Mouse (Mus musculus): ENCODE measurements around the gene Pacsin1.
A peak's percentile ranks its signal among the peaks of the same experiment; 100 is the strongest.

The Pacsin1 gene

GRCm38 (mm10) chr17:27678924-27679813, 23.9 kb downstream of the Pacsin1 start:
- no peak for DNase-seq

GRCm38 (mm10) chr17:27684886-27685549, 29.7 kb downstream of the Pacsin1 start:
- DNase-seq = no peak

DNA sequence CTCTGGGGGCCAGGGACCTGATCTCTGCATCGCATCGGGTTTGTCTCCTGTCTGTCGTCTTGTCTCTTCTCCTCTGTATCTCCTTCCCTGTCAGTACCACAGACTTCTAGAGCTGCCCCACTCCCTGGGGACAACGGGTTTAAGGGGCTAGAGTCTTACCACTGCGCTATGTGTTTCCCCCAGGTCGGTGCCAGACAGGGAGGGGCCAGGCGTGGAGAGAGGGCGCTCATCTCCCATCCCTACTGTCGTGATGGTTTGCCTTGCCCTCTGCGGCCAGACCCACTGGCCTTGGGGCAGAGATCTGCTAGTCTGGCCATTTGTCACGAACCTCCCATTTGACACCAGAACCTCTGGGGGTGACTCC, 30.2 kb downstream of the Pacsin1 start:
- DNase-seq = no peak

DNA sequence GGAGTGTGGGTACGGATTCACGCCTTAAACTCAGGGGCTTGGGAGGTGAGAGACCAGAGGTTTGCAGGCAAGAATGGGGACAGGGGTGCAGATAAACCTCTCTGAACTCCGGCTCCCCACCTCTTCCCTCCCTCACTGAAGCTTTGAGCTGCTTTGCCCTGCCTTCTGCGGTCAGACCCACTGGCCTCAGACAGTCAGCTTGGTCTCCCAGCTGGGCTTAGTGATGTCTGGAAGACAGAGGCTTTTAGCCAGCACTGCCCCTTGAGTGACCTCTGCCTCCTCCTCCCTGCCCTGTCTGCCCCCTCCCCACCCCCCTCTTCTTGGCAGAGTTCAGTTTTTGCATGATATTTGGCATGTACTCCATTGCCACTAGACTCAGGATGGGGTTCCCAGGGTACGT, 31.1 kb downstream of the Pacsin1 start:
- no peak for DNase-seq

GRCm38 (mm10) chr17:27690993-27691693, 35.8 kb downstream of the Pacsin1 start:
- no peak for DNase-seq

- DNase-seq = no peak
Observed at GRCm38 (mm10) chr17:27699641-27700244, 44.4 kb downstream of the Pacsin1 start.

- DNase-seq = no peak
Observed at GRCm38 (mm10) chr17:27700812-27701211, 45.5 kb downstream of the Pacsin1 start.

GRCm38 (mm10) chr17:27701856-27702255, 46.5 kb downstream of the Pacsin1 start:
- DNase-seq = no peak

DNA sequence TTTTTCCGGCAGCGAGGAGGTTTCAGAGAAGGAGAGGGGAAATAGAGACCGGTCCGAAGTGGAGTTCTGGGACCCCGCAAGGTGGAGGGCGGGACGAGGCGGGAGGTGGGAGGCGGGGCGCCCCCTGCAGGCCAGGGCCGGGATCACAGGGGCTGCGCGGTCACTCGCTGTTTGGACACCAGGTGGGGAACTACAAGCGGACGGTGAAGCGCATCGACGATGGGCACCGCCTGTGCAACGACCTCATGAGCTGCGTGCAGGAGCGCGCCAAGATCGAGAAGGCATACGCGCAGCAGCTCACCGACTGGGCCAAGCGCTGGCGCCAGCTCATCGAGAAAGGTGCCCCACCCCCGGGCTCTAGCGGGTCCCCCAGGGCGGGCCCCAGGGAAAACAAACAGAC, 47.2 kb downstream of the Pacsin1 start:
- DNase-seq = no peak

- no peak for DNase-seq
Observed at GRCm38 (mm10) chr17:27703961-27704621, 48.8 kb downstream of the Pacsin1 start.

DNA sequence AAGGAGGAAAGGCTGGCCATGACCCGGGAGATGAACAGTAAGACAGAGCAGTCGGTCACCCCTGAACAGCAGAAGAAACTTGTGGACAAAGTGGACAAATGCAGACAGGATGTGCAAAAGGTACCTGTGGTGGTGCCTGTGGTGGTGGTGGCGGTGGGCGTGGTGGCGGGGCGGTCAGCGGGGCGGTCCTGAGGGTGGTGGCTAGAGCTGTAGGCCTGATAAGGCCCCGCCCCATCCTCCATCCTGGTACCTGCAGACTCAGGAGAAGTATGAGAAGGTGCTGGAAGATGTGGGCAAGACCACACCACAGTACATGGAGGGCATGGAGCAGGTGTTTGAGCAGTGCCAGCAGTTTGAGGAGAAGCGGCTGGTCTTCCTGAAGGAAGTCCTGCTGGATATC, 50.4 kb downstream of the Pacsin1 start:
- DNase-seq = no peak

- DNase-seq = peak; percentile 94
Observed at GRCm38 (mm10) chr17:27707954-27708661, 52.8 kb downstream of the Pacsin1 start.

DNA sequence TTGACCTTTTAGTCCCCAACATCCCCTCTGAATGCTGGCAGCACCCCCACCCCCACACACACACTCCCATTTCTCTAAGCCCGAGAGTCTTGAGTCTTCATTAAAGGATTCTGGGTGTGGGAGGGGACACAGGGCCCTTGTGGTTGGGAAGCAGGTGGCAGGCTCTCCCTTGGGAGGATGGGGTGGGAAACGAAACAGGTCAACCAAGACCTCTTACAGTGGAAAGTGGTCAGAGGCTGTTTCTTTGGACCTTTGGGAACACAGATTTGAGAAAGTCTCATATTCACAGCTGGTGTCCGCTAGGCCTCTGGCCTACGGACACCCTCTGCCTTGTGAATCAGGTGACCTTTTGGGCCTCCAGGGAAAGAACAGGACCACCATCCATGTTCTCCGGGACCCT, 54.3 kb downstream of the Pacsin1 start:
- no peak for DNase-seq

- DNase-seq = no peak
Observed at GRCm38 (mm10) chr17:27712832-27713231, 57.5 kb downstream of the Pacsin1 start.

DNA sequence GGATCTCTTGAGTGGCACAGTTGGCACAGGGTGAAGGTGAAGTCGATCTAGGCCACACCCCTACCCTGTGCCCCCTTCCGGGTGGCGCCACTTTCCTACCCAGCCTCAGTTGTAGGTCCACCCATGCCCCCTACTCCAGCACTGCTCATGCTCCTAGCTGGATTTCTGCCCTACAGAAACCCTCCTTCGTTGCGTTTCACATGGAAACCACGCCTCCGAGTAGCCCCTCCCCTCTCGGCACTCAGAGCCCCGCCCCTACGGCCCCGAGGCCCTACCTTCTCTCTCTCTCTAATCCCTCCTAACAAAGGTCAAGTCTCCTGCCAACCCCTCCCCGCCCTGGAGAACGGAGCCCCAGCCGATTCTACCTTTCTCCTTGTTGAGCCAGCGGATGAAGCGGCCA, 61.5 kb downstream of the Pacsin1 start:
- no peak for DNase-seq

DNA sequence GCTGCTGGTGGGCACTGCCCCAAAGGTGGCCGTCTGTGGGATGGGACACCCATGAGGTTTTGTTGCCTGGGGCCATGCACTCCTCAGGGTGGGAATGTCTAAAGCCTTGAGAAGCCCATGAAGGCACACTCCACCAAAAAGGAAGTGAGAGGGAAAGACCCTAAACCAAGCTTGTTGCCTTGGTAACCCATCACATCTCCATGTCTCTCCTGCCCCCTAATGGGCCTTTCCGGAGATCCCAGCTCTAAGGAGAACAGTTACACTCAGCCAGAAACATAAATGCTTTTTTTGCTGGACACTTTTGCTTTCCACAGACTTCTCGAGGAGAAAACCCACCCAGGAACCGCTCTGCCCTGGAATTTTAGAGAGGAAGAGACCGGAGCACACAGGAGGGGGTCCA, 62.9 kb downstream of the Pacsin1 start:
- no peak for DNase-seq

- DNase-seq = peak; percentile 77
Observed at GRCm38 (mm10) chr17:27719663-27720062, 64.4 kb downstream of the Pacsin1 start.

GRCm38 (mm10) chr17:27720326-27720725, 65.0 kb downstream of the Pacsin1 start:
- DNase-seq = no peak

DNA sequence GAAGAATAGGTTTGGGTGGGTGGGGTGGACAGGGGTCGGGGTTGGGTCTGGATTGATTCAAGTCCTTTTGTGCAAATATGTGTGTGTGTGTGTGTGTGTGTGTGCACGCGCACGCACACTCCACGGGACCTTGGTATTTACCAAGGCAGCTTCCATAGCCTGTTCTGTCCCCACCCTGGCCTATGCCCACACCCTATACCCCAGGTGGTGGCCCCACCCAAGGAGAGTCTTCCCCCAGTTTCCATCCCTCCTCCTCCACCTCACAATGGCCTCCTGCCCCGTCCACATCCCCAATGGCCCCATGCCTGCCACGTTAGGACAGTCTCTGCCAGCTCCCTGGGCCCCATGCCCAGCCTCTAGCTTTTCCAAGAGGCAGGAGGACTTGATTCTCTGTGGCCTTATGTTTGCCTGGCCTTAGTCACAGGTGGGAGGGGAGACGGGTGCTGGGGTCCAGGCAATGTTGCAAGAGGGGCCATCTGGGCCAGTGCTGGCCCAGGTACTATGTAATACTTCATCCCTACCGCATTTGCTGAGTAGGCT, 65.9 kb downstream of the Pacsin1 start:
- DNase-seq = no peak

DNA sequence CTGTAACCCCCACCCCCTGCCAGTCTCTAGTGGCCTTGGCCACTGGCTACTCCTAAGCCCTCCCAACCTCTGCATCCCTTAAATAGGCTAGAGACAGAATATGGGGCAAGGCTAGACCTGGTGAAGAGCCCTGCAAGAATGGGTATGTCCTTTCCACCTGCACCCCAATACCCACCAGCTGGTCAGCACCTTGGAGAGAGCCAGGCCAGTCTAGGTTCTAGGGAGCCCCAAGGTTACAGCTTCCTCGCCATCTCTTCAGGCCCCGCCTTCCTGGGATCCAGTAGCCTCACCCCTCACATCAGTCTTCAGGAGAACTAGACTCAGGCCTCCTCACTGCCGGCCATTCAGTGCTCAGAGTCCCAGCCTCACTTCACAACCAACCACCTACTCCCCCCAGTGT, 69.0 kb downstream of the Pacsin1 start:
- no peak for DNase-seq

- DNase-seq = no peak
Observed at GRCm38 (mm10) chr17:27725011-27725410, 69.7 kb downstream of the Pacsin1 start.

GRCm38 (mm10) chr17:27725412-27725811, 70.1 kb downstream of the Pacsin1 start:
- no peak for DNase-seq

All from heart, adult 11 months (tissue).